Mouse (Mus musculus) left cerebral cortex, postnatal 14 days (tissue): ENCODE results near the gene Eef1e1. TPM values are rescaled to one million over a fixed set of nuclear protein-coding genes. Genes with fewer than 3 reads are reported as not detected.
"Not testable (repeated sequence)": the region's sequence is repeated elsewhere in the genome, so short reads cannot be mapped to it uniquely, and the experiment has no call there.

Experiments used
- DNase-seq, 2 experiments: peaks; one replicate each; pipeline ENCODE4 v3.0.0; 2021 to 2022; ENCODE audit warnings: low spot score in 2 of 2, mixed read lengths in 1 of 2
- intact Hi-C: fragments of 180-260 bp; cut with DNase I; formaldehyde crosslinking; loops from one replicate; pipeline ENCODE4 v1.15.1; 2025
- total RNA-seq, 2 experiments: library from RNA; stranded (reverse); gene quantifications; 2 replicates each; pipeline ENCODE4 v1.2.3; 2021

Gene Eef1e1
- total RNA-seq, 2 experiments from 2014 or later: 33.5 to 33.6 TPM

DNA sequence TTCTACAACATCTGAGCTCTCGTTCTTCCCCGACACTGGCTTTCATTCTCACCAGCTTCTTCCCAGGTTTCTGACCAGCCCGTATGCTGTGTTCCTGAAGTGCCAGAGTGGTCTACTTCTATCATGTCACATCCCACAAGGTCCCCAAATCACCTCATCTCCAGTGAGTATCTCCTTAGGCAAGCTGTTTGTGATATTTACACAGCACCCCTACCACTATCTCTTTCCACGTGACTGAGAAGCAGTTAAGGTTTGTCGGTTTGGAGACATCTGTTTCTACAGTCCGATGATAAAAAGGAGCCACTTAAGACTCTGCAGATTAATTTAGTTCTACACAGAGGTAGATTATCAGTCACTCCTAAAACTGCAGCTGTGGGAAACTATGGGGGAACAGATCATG, 26.3 kb downstream of the Eef1e1 start:
- DNase-seq: no peak
- intact Hi-C loops: no loop called here

DNA sequence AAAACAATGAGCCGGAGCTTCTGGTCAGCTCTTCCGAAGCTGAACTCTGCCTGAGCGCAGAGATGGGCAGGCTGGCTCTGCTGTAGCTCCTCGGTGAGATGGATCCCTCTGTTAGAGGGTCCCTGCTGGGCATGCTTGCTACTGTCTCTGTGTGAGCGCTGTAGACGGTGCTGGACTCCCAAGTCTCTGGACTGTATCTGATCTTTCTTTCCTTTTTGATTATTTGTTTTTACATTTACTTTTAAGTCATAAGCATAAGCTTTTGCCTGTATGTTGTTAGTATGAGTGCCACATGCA, 32.7 kb downstream of the Eef1e1 start:
- DNase-seq: no peak
- intact Hi-C loops: no loop called here

DNA sequence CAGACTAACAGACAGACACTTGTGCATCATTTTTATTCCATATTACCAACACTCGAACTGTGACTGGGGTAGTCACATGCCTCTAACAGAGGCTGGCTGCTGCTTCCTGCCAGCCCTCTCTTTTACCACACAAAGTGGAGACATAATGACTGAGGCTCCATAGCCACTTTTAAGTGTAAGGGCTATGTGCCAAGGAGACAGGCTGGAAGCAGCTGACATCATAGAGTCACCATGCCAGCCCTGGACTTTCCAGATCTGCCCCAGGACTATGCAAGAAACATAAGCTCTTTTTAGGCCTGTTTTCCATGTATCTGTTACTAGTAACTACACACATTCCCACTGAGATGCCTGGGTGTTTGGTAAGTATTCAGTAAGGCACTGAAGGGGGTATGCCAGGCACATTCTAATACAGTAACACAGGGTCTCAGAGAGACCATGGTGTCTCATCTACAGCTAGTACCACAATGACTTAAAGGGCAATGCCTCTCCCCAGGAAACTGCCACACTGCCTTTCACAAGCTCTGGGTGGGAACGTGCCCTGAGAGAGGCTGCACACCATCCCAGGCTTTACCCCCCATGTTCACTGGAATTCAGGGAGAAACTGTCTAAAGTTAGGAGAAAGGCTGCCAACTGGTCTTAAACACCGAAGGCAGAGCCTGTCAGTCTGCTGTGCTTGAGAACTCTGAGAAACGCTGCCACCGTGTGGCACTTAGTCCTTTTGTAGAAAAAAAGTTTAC, 33.2 kb downstream of the Eef1e1 start:
- peak; percentile 31 to 51 for DNase-seq
- intact Hi-C loops: no loop called here

DNA sequence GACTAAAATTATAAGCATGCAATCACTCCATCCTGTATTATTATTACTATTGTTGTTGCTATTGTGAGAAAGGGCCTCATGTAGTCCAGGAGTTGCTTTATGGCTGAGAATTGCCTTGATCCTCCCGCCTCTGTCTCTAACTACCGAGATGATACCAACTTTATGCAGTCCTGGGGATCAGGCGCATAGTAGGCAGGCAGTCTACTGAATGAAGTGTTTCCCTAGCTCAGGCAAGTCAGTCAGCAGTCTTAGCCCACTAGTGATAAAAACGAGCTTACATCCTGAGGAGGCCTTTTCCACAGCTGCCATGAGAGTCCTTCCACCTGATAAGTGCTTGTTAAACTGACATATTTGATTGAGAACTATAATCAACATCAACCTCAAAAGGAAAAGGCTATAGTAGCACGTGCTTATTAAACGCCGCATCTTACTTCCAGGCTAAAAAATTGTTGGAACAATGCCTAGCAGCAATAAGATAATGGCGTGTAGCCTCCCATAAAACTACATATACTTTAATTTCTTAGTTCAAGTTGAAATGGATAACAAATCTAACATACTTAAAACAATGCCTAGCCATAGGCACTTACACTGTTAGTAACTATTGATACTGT, 34.5 kb downstream of the Eef1e1 start:
- intact Hi-C loops: no loop called here

DNA sequence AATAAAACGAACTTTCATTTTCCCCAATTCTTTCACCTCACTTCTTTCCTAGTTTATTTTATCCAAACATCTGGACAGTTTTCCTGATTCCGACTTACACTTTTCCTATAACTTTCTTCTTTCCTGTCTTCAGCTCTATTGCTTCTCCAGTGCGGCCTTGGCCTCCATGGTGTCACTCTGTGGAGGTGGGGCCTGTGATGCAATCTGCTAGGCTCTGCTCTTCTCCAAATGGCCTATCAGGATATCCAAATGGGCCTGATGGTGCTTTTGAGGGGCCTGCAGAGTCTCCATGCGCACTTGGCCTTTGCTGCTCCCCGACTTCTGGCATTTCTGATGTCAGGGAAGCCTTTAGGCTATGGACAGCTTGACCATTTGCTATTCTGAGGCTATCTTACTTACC, 35.6 kb downstream of the Eef1e1 start:
- DNase-seq: no peak
- intact Hi-C loops: no loop called here

More for the DNA sequence above, 34.5 kb downstream of the Eef1e1 start:
- no peak for DNase-seq

DNA sequence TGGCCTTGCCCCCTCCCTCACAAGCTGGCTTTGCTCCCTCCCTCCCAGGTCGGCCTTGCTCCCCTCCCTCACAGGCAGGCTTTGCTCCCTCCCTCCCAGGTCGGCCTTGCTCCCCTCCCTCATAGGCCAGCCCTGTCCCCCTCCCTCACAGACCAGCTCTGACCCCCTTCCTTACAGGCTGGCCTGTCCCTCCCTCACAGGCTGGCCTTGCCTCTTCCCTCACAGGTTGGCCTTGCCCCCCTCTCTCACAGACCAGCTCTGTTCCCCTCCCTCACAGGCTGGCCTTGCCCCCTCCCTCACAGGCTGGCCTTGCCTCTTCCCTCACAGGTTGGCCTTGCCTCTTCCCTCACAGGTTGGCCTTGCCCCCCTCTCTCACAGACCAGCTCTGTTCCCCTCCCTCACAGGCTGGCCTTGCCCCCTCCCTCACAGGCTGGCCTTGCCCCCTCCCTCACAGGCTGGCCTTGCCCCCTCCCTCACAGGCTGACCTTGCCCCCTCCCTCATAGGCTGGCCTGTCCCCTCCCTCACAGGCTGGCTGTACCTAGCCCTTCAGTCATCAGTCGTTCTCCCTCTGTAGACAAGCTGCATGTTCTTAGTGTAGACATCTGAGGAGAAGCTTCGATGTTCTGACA, 40.7 kb downstream of the Eef1e1 start:
- DNase-seq, intact Hi-C loops: not testable (repeated sequence)

DNA sequence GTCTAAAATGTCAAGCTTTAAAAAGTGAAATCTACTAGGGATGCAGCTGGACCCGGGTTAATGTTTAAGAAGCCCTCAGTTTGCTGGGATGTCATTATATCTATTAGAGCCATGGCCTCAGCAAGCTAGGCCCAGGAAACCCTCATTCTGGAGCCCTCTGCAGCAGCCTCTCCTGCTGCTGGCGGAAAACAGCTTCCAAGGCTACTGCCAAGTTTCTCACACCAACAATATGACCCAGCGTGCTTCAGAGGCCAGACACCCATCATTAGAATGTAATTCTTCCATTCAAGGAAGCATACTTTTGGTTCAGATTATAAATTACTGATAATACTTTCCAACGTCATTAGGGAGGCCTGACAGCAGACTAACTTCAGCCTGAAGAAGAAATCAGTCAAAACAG, 42.0 kb downstream of the Eef1e1 start:
- intact Hi-C loops: no loop called here
- no peak for DNase-seq

DNA sequence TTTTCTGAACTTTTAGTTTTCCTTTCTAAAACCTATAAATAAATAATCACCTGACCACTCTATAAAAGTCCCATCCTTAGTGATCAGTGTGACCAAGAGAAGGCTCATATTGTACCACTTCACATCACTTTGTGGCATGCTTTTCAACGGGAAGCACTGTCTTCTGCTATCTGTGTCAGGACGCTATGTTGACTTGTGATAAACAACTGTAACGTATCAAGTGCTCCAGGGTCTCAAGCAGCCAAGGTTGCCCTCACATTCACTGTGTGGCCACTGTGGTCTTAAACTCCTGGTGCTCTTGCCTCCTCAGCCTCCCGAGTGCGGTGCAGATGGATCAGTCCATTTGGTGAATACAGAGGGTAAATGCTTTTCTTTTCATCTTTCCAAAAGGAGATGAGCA, 43.2 kb downstream of the Eef1e1 start:
- intact Hi-C loops: no loop called here
- no peak for DNase-seq

DNA sequence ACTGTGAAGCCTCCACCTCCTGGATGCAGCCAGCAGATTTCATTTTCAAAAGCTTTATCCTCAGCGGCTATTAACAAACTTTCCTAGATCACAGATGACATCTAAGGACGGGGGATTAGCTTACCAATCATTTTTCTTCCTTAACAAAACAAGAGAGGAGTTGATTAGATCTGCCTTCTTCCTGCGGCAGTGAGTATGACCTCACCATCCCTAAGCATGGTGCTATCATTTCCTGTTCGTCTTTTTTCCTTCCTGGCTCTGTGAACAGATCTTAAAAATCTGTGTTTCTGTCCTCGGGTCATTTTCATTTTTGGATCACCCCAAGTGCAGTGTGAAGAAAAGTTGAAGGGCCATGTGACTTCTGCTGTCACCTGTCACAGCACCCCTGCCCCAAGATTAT, 44.6 kb downstream of the Eef1e1 start:
- intact Hi-C loops: no loop called here
- no peak for DNase-seq

DNA sequence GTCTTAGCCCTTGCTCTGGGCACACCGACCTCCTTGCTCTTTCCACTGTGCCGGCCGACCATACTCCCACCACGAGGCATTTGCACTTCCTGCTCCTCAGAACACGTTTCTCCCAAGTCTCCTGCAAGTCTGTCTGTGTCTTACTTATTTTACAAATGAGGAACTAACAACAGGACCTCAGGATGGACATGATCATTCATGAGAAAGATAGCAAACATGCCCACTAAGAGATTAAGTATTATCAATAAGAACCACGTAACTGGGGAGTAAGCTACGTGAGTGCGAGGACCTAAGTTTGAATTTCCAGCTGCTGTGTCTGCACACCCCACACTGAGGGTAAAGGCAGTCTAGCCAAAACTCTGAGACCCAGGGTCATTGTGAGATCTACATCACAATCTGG, 45.3 kb downstream of the Eef1e1 start:
- intact Hi-C loops: no loop called here
- DNase-seq: no peak

DNA sequence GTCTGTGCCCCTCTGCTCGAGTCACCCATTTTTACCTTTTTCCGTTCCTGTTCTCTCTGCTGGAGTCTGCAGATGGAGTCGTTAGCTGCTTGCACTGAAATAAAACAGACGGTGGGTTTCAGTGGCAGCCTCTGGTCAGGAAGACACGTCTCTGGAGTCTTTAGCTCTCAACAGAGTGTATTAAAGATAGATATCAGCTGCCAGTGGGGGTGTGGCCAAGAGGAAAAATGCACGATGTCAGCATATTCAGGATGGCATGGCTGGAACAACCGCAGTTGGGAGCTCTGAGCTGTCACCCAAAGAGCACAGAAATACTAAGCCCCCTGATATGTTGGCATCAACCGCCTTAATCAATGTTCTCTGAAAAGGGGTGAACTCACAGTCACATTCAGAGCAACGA, 46.2 kb downstream of the Eef1e1 start:
- intact Hi-C loops: no loop called here
- no peak for DNase-seq

DNA sequence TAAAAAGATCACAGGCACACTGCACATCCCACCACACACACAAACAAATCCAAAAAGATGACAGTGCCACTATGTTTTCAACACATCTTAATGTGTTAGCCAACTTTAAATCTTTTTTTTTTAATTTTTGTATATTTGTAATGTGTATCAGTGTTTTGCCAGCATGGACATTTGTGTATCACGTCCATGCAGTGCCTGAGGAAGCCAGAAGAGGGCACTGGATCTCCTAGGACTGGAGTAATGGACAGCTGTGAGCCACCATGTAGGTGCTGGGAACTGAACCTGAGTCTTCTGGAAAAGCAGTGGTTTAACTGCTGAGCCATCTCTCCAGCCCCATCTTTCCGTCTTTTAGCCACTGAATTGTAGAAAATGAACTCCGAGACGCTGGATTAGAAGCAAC, 46.7 kb downstream of the Eef1e1 start:
- intact Hi-C loops: no loop called here
- DNase-seq: no peak

DNA sequence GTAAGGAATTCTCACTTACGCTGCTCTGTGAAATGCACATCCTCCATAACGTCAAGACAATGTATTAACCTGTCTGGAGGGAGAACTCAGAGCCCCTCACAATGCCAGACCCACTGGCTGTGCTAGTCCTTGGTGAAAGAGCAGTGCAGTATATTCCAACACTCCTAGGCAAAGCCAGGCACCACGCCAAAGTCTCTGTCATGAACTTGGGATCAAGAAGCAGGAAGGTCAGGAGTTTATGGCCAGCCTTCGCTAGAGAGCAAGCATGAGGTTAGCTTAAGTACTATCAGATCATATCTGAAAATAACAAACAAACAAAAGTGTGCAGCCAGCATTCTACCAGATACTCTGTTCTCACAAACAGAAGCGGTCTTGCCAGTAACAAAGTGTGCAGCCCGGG, 48.5 kb downstream of the Eef1e1 start:
- intact Hi-C loops: no loop called here
- no peak for DNase-seq

DNA sequence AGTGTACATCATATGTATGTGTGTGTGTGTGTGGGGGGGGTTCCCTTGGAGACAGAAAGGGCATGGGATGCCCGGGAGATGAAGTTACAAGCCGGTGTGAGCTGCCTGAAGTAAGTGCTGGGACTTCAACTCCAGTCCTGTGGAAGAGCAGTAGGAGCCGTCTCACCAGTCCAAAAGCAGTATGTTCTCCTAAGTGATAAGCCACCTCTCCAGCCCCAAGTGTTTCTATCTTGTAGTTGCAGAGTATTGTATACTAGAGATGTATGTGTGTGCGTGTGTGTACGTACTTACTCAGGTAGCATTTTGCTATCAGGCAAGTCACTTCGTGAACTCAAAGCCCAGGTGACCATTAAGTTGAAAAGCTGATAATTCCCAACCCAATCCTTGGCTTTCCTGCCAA, 51.7 kb downstream of the Eef1e1 start:
- DNase-seq: no peak

DNA sequence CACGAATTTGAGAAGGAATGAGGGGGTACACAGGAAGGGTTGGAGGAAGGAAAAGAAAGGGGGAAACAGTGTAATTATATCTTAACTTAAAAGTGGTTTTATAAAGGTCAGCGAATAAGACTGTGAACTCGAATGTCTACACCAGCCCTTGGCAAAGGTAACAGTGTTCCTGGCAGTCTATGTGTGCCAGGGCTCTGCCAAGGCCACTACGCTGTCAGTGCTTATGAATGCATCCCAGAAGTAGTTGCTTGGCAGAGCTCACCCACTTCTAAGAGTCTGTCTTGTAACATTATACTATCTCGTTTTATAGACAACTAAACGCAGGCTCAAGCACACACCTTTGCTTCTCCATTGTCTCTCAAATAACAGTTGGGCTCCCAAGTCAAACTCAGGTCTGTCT, 53.5 kb downstream of the Eef1e1 start:
- no peak for DNase-seq
- intact Hi-C loops: loop anchor here (10.0 kb wide), 1 partner anchor 371 kb away; no protein-coding TSS in a partner anchor

More for the DNA sequence above, 51.7 kb downstream of the Eef1e1 start:
- intact Hi-C loops: loop anchor here (10.0 kb wide), 1 partner anchor 372 kb away; no protein-coding TSS in a partner anchor

DNA sequence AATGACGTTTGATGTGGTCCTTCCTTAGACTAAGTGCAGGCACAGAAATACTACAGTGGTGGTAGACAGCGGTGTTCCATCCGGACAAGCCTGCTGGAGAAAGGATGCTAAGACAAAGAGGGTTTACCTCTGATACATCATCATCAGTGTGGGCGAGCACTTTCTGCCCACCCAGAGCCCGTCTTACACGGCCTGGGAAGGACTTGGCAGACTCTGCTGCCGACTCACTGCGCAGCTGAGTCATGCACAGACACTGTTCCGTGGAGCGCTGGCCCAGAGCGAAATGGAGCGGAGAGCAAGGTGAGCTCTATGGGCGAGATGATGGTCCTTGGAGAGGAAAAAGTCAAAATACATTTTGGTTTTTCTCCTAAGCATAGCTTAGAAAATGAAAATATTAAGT, 55.9 kb downstream of the Eef1e1 start:
- intact Hi-C loops: loop anchor here (10.0 kb wide), 1 partner anchor 368 kb away; no protein-coding TSS in a partner anchor
- peak; percentile 42 to 50 for DNase-seq

DNA sequence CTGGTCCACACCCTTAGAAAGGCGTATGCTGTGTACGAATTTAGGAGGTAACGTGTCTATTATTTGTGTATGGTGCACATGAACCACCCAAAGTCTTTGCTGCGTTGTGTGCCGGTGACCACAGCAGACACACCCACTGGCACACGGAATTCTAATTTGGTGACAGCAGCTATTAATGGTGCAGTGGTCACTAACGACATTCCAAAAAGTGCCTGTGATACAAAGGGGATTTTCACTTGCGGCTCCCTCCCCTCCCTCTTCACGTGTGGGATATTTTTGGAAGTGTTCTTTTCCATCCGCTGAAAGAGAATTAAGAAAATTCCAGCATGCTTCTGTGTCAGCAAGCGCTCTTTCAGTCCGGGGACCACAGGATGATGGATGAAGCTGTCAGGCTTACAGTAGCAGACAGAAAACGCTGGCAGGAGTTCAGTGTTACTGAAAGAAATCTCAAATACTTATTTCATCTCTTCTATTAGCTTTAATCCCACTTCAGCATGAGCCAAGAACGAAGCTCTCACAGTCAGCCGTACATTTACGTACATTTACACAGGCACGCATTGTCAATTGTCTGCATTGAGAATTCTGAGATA, 56.5 kb downstream of the Eef1e1 start:
- intact Hi-C loops: loop anchor here (10.0 kb wide), 1 partner anchor 368 kb away; no protein-coding TSS in a partner anchor
- DNase-seq: no peak

DNA sequence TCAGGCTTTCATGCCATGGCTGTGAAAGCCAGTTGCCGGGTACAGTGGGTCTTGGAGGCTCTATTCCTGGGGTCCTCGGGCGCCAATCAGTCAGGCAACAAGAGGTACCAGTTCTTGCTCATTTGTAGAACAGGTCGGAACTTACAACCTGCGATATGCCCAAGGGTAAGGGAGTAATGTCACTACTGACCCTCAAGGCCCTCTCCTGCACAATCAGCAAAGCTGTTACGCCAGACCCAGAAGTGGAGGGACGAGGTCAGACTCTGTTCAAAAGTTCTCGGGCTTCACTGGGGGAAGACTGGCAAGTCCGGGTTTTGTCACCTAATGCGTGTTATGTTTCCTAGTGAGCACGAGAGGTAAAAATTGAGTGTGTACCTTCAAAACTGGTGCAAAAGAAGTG, 58.0 kb downstream of the Eef1e1 start:
- intact Hi-C loops: loop anchor here (10.0 kb wide), 1 partner anchor 366 kb away; no protein-coding TSS in a partner anchor

DNA sequence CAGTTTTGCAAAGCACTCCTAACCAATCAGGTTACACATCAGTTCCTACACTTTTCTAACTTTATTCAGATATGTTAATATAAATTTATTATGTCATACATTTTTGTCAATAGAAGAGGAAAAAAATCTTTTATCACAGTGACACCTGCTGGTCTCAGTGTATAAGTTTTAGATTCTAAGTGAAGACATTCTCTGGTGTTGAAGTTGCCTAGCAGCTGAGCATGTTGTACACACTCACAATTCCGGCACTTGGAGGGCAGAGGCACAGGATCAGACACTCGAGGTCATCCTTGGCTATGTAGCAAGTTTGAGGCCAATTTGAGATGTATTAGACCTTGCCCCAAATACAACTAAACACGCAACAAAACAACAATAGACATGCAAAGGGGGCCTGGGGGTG, 61.8 kb downstream of the Eef1e1 start:
- peak in 1 of 2 experiments; percentile 23 for DNase-seq
- intact Hi-C loops: loop anchor here (5.0 kb wide), 1 partner anchor 255 kb away; no protein-coding TSS in a partner anchor

More for the DNA sequence above, 58.0 kb downstream of the Eef1e1 start:
- DNase-seq: no peak

DNA sequence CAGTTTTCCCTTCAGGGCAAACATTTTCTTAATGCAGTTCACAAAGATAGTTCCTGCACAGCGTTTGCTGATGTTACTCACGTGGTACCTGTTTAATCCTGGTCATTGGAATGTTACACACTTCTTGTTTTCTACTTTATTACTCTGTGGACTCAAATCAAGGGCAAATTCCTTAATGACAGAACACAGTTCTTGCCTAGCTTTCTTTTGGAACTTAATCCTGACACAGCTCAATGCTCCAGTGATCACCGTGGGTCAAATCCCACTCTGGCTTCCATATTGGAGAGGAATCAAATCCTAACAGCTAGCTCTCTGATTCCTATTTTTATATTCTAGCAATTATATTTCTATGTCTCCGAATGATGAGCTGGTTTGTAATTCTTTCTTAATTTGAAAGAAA, 62.4 kb downstream of the Eef1e1 start:
- intact Hi-C loops: loop anchor here (5.0 kb wide), 1 partner anchor 254 kb away; no protein-coding TSS in a partner anchor

More for the DNA sequence above, 62.4 kb downstream of the Eef1e1 start:
- no peak for DNase-seq
